Mouse (Mus musculus) liver, embryonic 11.5 days (tissue): ENCODE measurements at regions not wholly inside any gene's neighbourhood (a gene's known extent, or its start where the extent isn't known, plus 50 kb on each side); places are given as distances from the start of the nearest gene placed in this dataset.

ENCODE experiments used
- ATAC-seq: fragments of 200-750 bp; cut with Nextera tagmentation; replicated peaks from 2 replicates; pipeline ENCODE4 v1.8.0; 2017; ENCODE audit warnings: moderate number of reproducible peaks, mild to moderate bottlenecking, moderate TSS enrichment, moderate library complexity; ENCODE audit not compliant: low FRiP score
- DNase-seq: peaks from one replicate; pipeline ENCODE4 v3.0.0-alpha.2; 2017; ENCODE audit warnings: low spot score
- H3K27ac ChIP-seq: fragments of 300-500 bp; sonication (generic); 2 replicates; pipeline ENCODE4 v1.5.1; 2014; ENCODE audit warnings: mild to moderate bottlenecking, low read depth, low read length, control low read depth
- H3K27me3 ChIP-seq: fragments of 300-500 bp; sonication (generic); replicated peaks from 2 replicates; pipeline ENCODE4 v1.6.1; 2014; ENCODE audit warnings: low read length, mixed read lengths; ENCODE audit not compliant: control insufficient read depth, insufficient read depth
- H3K36me3 ChIP-seq: fragments of 300-500 bp; sonication (generic); 2 replicates; pipeline ENCODE4 v1.6.1; 2014; ENCODE audit warnings: mild to moderate bottlenecking, low read length, moderate library complexity, mixed read lengths; ENCODE audit not compliant: control insufficient read depth, insufficient read depth
- H3K4me1 ChIP-seq: fragments of 300-500 bp; sonication (generic); replicated peaks from 2 replicates; pipeline ENCODE4 v1.6.1; 2014; ENCODE audit warnings: low read length, mixed read lengths; ENCODE audit not compliant: control insufficient read depth, insufficient read depth
- H3K4me2 ChIP-seq: fragments of 300-500 bp; sonication (generic); 2 replicates; pipeline ENCODE4 v1.6.1; 2014; ENCODE audit warnings: mild to moderate bottlenecking, control low read depth, moderate library complexity
- H3K4me3 ChIP-seq: fragments of 300-500 bp; sonication (generic); 2 replicates; pipeline ENCODE4 v1.5.1; 2014; ENCODE audit warnings: low read depth, low read length, control low read depth
- H3K9ac ChIP-seq: fragments of 300-500 bp; sonication (generic); 2 replicates; pipeline ENCODE4 v1.6.1; 2014; ENCODE audit warnings: low read depth, low read length, control low read depth
- H3K9me3 ChIP-seq: fragments of 300-500 bp; sonication (generic); 2 replicates; pipeline ENCODE4 v1.6.1; 2016; ENCODE audit warnings: low read length, inconsistent platforms, mixed read lengths; ENCODE audit not compliant: control insufficient read depth
- WGBS: fragments of 180-500 bp; shearing (Covaris S2); extraction: QIAGEN DNeasy Blood & Tissue Kit; methylation state at CpG from one replicate; pipeline ENCODE4 v1.1.7; 2014; 5-methylcytosine and 5-hydroxymethylcytosine counted together

DNA sequence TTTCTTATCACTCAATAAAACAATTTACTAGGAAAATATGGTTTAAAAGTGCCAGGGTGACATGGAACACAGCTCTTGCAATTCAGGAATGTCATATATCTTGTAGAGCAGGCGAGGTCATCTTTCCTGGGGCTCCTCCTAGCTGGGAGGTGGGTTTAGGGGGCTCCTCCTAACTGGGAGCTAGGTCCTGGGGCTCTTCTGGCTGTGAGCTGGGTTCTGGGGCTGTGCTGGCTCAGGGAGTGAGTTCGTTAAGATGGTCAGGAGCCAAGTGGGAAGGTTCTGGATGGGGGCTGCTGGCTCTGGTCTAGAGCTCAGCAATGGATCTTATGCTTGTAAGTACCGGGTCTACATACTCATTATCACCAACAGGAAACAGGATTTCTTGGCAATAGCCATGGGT lies 306.8 kb upstream of the Rnaseh2b start:
- H3K36me3 ChIP-seq: no peaks in the 10 kb centered on the region
- no peaks in the 10 kb centered on the region for H3K9me3 ChIP-seq
- DNase-seq: no peak
- WGBS: 61% methylated on average over 3 of the region's 3 CpGs
- H3K4me3 ChIP-seq: no peak overlapping the region
- no peaks in the 10 kb centered on the region for H3K27me3 ChIP-seq
- H3K4me2 ChIP-seq: no peak overlapping the region
- no peak overlapping the region for H3K27ac ChIP-seq
- H3K9ac ChIP-seq: no peak overlapping the region
- no peaks in the 10 kb centered on the region for H3K4me1 ChIP-seq
- ATAC-seq: no peak

DNA sequence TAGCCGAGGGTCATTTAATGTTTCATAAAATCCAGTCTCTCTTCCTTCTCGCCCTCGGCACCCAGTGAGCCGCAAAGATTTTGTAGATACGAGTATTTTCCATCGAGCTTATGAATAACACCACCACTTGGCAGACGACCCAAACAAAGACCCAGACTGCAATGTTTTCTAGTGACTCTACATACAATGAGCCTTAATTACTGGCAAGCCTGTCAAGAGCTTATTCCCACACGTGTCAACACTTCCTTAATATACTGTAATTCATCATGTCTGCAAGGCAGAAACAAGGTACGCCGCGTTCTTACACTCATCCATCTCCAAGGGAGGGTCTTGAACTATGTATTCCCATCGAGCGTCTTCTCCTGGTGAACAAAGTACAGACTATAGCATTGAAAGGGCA lies 306.2 kb upstream of the Rnaseh2b start:
- ATAC-seq: no peak
- 83% methylated on average over 13 of the region's 13 CpGs for WGBS

DNA sequence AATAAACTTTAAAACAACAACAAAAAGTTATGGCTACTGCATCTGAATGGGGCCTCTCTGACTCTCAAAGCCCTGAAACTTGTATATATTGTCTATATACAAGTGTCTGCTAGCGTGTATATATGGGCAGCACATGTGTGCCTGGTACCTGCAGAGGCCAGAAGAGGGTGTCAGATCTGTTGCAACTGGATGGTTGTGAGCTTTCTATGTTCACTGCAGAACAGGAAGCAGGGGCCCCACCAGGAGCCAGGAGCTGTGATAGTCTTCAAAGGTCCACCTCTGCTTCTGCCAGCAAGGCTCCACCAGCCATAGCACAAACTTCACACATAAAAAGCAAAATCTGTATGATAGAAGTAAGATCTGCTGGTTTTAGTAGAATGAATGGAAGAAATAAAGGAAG lies 297.1 kb upstream of the Rnaseh2b start:
- Histone ChIP-seq H3K4me1 (no peaks in the 10 kb centered on the region), H3K4me2 (no peak overlapping the region), H3K9ac (no peak overlapping the region), H3K9me3 (no peaks in the 10 kb centered on the region), H3K27ac (no peak overlapping the region), H3K27me3 (no peaks in the 10 kb centered on the region), H3K4me3 (no peak overlapping the region), H3K36me3 (no peaks in the 10 kb centered on the region)
- WGBS: 70% methylated on average over 1 of the region's 1 CpGs
- ATAC-seq (no peak), DNase-seq (no peak)

More for the DNA sequence above, 306.2 kb upstream of the Rnaseh2b start:
- no peak overlapping the region for H3K4me3 ChIP-seq
- no peak overlapping the region for H3K4me2 ChIP-seq
- no peaks in the 10 kb centered on the region for H3K9me3 ChIP-seq
- H3K4me1 ChIP-seq: no peaks in the 10 kb centered on the region
- no peak overlapping the region for H3K9ac ChIP-seq
- no peak overlapping the region for H3K27ac ChIP-seq
- DNase-seq: no peak
- no peaks in the 10 kb centered on the region for H3K27me3 ChIP-seq
- no peaks in the 10 kb centered on the region for H3K36me3 ChIP-seq

DNA sequence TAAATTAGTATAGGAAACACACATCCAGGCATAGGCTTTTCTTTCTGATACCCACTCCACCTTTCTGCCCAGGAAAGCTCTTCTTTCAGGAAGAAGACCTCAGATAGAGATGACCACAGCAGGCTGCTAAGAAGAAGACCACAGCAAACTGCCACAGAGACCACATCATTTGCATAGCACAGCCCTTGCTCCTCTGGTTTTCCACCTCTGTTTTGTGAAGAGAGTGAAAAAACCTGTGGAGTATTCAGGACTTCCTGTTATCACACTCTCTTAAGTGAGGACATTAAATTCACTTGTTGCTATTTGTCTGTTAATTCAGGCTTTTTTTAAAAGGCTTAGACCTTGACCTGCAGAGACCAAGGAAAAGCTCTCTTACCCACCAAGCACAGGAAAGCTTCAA lies 294.7 kb upstream of the Rnaseh2b start:
- Histone ChIP-seq H3K4me1 (no peaks in the 10 kb centered on the region), H3K36me3 (no peaks in the 10 kb centered on the region)
- no peak for ATAC-seq

DNA sequence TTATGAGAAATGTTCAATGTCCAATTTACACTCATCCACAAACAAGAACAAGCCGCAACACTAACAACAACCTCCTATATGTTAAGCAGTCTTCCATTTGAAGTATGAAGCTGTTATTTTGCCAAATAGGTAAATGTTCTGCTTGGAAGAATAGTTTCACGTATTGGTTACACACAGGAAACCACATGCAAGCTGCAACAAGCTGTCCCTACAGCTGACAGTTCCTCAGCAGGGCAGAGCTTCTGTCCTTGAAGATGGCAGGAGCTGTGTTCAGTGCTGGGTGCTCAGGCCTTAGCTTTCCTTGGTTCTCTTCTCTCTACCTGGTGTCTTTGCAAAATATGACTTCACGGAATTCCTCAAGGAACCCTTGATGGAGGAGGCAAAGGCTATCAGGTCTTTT lies 294.1 kb upstream of the Rnaseh2b start:
- Histone ChIP-seq H3K36me3 (no peaks in the 10 kb centered on the region), H3K9me3 (no peaks in the 10 kb centered on the region), H3K4me3 (no peak overlapping the region), H3K27me3 (no peaks in the 10 kb centered on the region), H3K27ac (no peak overlapping the region), H3K4me1 (no peaks in the 10 kb centered on the region), H3K9ac (no peak overlapping the region), H3K4me2 (no peak overlapping the region)
- ATAC-seq (no peak), DNase-seq (no peak)
- WGBS: 61% methylated on average over 3 of the region's 3 CpGs

More for the DNA sequence above, 294.7 kb upstream of the Rnaseh2b start:
- Histone ChIP-seq H3K27me3 (no peaks in the 10 kb centered on the region), H3K9me3 (no peaks in the 10 kb centered on the region), H3K9ac (no peak overlapping the region), H3K4me2 (no peak overlapping the region), H3K4me3 (no peak overlapping the region), H3K27ac (no peak overlapping the region)
- no peak for DNase-seq

DNA sequence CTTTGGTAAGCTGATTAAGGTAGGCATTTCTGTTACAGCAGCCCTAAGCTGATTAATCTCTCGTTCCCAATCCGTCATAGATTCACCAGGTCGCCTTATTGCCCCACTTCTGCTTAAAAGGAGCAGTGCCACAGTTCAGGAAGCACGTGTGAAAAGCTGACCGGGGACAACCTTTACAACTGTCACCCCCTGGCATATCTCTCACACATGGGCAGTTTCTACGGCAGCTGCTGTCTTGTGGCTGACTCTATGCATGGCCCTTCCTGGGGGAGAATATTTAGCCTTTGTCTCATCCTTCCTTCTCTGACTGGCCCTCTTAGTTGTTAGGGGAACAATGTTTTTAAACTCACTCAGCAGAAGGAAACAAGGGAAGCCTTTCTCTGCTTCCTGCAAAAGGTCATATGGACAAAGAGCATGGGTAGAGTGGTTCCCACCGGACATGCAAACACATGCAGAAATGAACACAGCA lies 290.9 kb upstream of the Rnaseh2b start:
- Histone ChIP-seq H3K27me3 (no peaks in the 10 kb centered on the region), H3K4me1 (no peaks in the 10 kb centered on the region), H3K4me3 (no peak overlapping the region), H3K9ac (no peak overlapping the region), H3K36me3 (no peaks in the 10 kb centered on the region), H3K4me2 (no peak overlapping the region), H3K9me3 (no peaks in the 10 kb centered on the region), H3K27ac (no peak overlapping the region; the same call in 1 of the 2 replicates)
- WGBS: 24% methylated on average over 7 of the region's 7 CpGs
- ATAC-seq: no peak
- no peak for DNase-seq

DNA sequence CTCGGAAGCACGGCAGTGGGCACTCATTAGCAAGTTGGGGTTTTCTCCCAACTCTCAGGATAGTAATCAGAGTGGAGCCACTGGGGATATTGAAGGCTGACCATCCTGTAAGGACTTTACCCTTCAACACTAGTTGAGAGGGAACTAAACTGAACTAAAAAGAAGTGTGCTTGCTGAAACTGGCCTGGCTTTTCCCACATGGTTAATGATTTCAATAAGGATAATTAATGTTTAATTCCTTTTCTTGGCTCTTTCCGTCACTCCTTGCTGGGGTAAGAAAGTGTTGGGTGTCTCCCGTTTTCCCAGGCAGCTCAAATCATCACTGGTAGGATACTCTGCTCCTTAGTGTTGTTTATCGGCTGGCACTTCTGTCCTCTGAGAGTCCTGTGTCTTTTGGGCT lies 290.3 kb upstream of the Rnaseh2b start:
- Histone ChIP-seq H3K4me3 (no peak overlapping the region), H3K4me1 (no peaks in the 10 kb centered on the region), H3K27me3 (no peaks in the 10 kb centered on the region), H3K9me3 (no peaks in the 10 kb centered on the region), H3K4me2 (no peak overlapping the region), H3K27ac (no peak overlapping the region), H3K9ac (no peak overlapping the region), H3K36me3 (no peaks in the 10 kb centered on the region)
- ATAC-seq: no peak
- 79% methylated on average over 5 of the region's 5 CpGs for WGBS
- DNase-seq: no peak

DNA sequence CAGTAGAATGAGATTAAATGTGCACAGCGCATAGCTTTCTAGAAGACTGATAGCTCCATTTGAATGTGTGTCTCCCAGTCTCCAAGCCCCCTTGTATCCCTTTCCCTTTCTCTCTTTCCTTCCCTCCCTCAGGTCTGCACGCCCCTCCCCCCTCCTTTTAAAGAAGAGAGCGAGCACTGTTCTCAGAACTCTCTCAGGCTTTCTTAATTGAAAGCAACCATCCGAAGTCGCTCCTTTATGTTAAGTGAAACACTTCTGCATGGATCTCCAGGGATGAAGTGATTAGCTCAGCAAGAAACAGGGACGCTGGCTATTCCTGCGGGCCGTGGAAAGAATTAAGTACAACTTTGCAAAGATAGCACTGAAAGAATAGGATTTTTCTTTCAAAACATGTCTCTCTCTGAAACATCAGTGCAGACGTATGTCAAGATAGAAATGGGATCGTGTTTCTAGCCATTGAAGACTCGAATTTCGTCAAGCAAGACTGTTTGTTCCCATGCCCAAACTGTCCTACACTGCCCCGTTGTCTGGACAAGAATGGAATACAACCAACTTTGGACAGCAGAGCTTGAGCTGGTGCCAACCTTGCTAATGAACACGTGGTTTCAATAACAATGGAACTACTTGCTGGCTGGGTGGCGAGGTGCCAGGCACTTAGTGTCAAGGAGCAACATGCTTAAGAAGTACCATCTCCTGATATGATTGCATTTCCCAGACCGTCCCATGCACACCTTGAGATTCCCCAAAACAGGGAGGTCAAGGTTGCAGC lies 289.2 kb upstream of the Rnaseh2b start:
- no peak overlapping the region for H3K4me2 ChIP-seq
- no peaks in the 10 kb centered on the region for H3K4me1 ChIP-seq
- H3K9ac ChIP-seq: no peak overlapping the region
- DNase-seq (no peak), ATAC-seq (no peak)
- H3K27ac ChIP-seq: no peak overlapping the region
- H3K36me3 ChIP-seq: no peaks in the 10 kb centered on the region
- 74% methylated on average over 16 of the region's 16 CpGs for WGBS
- no peak overlapping the region for H3K4me3 ChIP-seq
- no peaks in the 10 kb centered on the region for H3K9me3 ChIP-seq
- no peaks in the 10 kb centered on the region for H3K27me3 ChIP-seq

DNA sequence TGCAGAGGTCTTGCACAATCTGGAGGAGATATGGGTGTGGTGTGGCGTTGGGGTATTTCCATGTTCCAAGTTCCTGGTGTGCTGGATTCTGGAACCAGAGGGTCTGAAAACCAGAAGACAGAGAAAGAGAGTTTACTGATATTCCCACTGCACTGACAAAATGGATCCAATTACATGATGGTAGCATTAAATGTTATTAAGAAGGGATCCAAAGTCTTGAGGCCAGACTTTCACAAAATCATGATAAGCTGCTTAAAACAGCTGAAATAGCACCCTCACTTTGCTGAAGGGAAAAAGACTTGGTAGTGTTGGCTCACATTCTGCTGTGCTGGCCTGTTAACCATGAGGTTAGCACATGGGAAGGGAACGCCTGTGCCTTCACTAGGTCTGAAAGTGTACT lies 288.6 kb upstream of the Rnaseh2b start:
- no peak overlapping the region for H3K4me2 ChIP-seq
- no peak overlapping the region for H3K4me3 ChIP-seq
- H3K27me3 ChIP-seq: no peaks in the 10 kb centered on the region
- no peak overlapping the region for H3K9ac ChIP-seq
- no peak overlapping the region for H3K27ac ChIP-seq
- H3K36me3 ChIP-seq: no peaks in the 10 kb centered on the region
- H3K4me1 ChIP-seq: no peaks in the 10 kb centered on the region
- 85% methylated on average over 2 of the region's 2 CpGs for WGBS
- no peaks in the 10 kb centered on the region for H3K9me3 ChIP-seq
- no peak for ATAC-seq
- no peak for DNase-seq
